Mouse (Mus musculus) 3134 (cell line): ENCODE measurements around the gene Oaz2.
A peak's percentile ranks its signal among the peaks of the same experiment; 100 is the strongest.
"Not testable (repeated sequence)": the region's sequence is repeated elsewhere in the genome, so short reads cannot be mapped to it uniquely, and the experiment has no call there.

Source experiments
- DNase-seq: peaks from one replicate; pipeline ENCODE4 v3.0.0-alpha.2; 2011; ENCODE audit warnings: low spot score; ENCODE audit not compliant: insufficient read length; ENCODE audit errors: extremely low read depth

The Oaz2 gene

GRCm38 (mm10) chr9:65649997-65650396, 17.8 kb upstream of the Oaz2 start:
- DNase-seq, result no peak

GRCm38 (mm10) chr9:65651957-65652356, 15.8 kb upstream of the Oaz2 start:
- not testable (repeated sequence) for DNase-seq

- no peak for DNase-seq
Observed at GRCm38 (mm10) chr9:65653741-65654140, 14.1 kb upstream of the Oaz2 start.

GRCm38 (mm10) chr9:65654700-65655237, 13.0 kb upstream of the Oaz2 start:
- no peak for DNase-seq

- DNase-seq, result no peak
Observed at GRCm38 (mm10) chr9:65655540-65655939, 12.3 kb upstream of the Oaz2 start.

- no peak for DNase-seq
Observed at GRCm38 (mm10) chr9:65657218-65657617, 10.6 kb upstream of the Oaz2 start.

- DNase-seq, result peak; percentile 21
Observed at GRCm38 (mm10) chr9:65661029-65661428, 6.8 kb upstream of the Oaz2 start.

- DNase-seq, result no peak
Observed at GRCm38 (mm10) chr9:65661493-65661892, 6.3 kb upstream of the Oaz2 start.

- DNase-seq, result no peak
Observed at GRCm38 (mm10) chr9:65664163-65664562, 3.6 kb upstream of the Oaz2 start.

- peak; percentile 29 for DNase-seq
Observed at GRCm38 (mm10) chr9:65666042-65666441, 1.8 kb upstream of the Oaz2 start.

- DNase-seq, result no peak
Observed at GRCm38 (mm10) chr9:65671431-65671931, 3.7 kb downstream of the Oaz2 start.

GRCm38 (mm10) chr9:65672996-65673395, 5.2 kb downstream of the Oaz2 start:
- peak; percentile 69 for DNase-seq

- no peak for DNase-seq
Observed at GRCm38 (mm10) chr9:65675461-65676357, 7.9 kb downstream of the Oaz2 start.

GRCm38 (mm10) chr9:65676358-65677118, 8.7 kb downstream of the Oaz2 start:
- peak; percentile 92 for DNase-seq

GRCm38 (mm10) chr9:65677119-65677462, 9.3 kb downstream of the Oaz2 start:
- DNase-seq, result no peak

- DNase-seq, result no peak
Observed at GRCm38 (mm10) chr9:65679181-65679761, 11.5 kb downstream of the Oaz2 start.

GRCm38 (mm10) chr9:65680938-65681633, 13.3 kb downstream of the Oaz2 start:
- no peak for DNase-seq

GRCm38 (mm10) chr9:65681634-65681940, 13.8 kb downstream of the Oaz2 start:
- no peak for DNase-seq

- DNase-seq, result no peak
Observed at GRCm38 (mm10) chr9:65682183-65682582, 14.4 kb downstream of the Oaz2 start.

- DNase-seq, result no peak
Observed at GRCm38 (mm10) chr9:65682994-65683393, 15.2 kb downstream of the Oaz2 start.

- DNase-seq, result no peak
Observed at GRCm38 (mm10) chr9:65684704-65685103, 16.9 kb downstream of the Oaz2 start.
